Mouse (Mus musculus) heart, embryonic 14.5 days (tissue): ENCODE results near the gene Srms. TPM values are rescaled to one million over a fixed set of nuclear protein-coding genes. Genes with fewer than 3 reads are reported as not detected.
A peak's percentile ranks its signal among the peaks of the same experiment; 100 is the strongest.

ENCODE experiments used
- ATAC-seq: fragments of 200-750 bp; cut with Nextera tagmentation; 2 replicates; pipeline ENCODE4 v1.8.0; 2017; ENCODE audit warnings: low read depth, moderate TSS enrichment; ENCODE audit not compliant: insufficient number of reproducible peaks, insufficient read depth, low FRiP score
- H3K27ac ChIP-seq, 2 experiments: fragments of 200-500 bp in 1 of 2; fragments of 300-500 bp in 1 of 2; sonication (generic) in 1 of 2; replicated peaks in 1 of 2; 2 replicates each; pipeline ENCODE4 v1.5.1; 2012 to 2014; ENCODE audit warnings: low read depth in 2 of 2, low read length in 2 of 2, control low read depth in 1 of 2, mild to moderate bottlenecking in 1 of 2, mixed read lengths in 1 of 2; ENCODE audit not compliant: control insufficient read depth in 1 of 2, insufficient read depth in 1 of 2
- H3K27me3 ChIP-seq: fragments of 300-500 bp; sonication (generic); 2 replicates; pipeline ENCODE4 v1.6.1; 2014; ENCODE audit warnings: mild to moderate bottlenecking, low read length, control low read depth; ENCODE audit not compliant: control insufficient read depth, insufficient read depth
- H3K36me3 ChIP-seq: fragments of 300-500 bp; sonication (generic); 2 replicates; pipeline ENCODE4 v1.6.1; 2014; ENCODE audit warnings: mild to moderate bottlenecking, control low read depth, low read length, mixed read lengths; ENCODE audit not compliant: control insufficient read depth, insufficient read depth
- H3K4me1 ChIP-seq, 2 experiments: fragments of 200-500 bp in 1 of 2; fragments of 300-500 bp in 1 of 2; sonication (generic) in 1 of 2; 2 replicates each; pipeline ENCODE4 v1.6.1; 2012 to 2014; ENCODE audit warnings: low read length in 2 of 2, control low read depth in 1 of 2, mixed read lengths in 1 of 2; ENCODE audit not compliant: control insufficient read depth in 2 of 2, insufficient read depth in 2 of 2
- H3K4me2 ChIP-seq: fragments of 300-500 bp; sonication (generic); 2 replicates; pipeline ENCODE4 v1.6.1; 2014; ENCODE audit warnings: mild to moderate bottlenecking, low read length
- H3K4me3 ChIP-seq, 2 experiments: fragments of 200-500 bp in 1 of 2; fragments of 300-500 bp in 1 of 2; sonication (generic) in 1 of 2; 2 replicates each; pipeline ENCODE4 v1.5.1; 2012 to 2014; ENCODE audit warnings: low read length in 2 of 2, mild to moderate bottlenecking in 2 of 2, control low read depth in 1 of 2, low read depth in 1 of 2, moderate library complexity in 1 of 2; ENCODE audit not compliant: control insufficient read depth in 1 of 2, insufficient read depth in 1 of 2
- H3K9ac ChIP-seq: fragments of 300-500 bp; sonication (generic); 2 replicates; pipeline ENCODE4 v1.6.1; 2014; ENCODE audit warnings: mild to moderate bottlenecking, low read length
- H3K9me3 ChIP-seq: fragments of 300-500 bp; sonication (generic); 2 replicates; pipeline ENCODE4 v1.6.1; 2016; ENCODE audit warnings: low read length, control low read depth; ENCODE audit not compliant: control insufficient read depth
- WGBS: fragments of 180-500 bp; shearing (Covaris S2); extraction: QIAGEN DNeasy Blood & Tissue Kit; methylation state at CpG from one replicate; pipeline ENCODE4 v1.1.7; 2014; 5-methylcytosine and 5-hydroxymethylcytosine counted together
- polyA plus RNA-seq: library from polyadenylated mRNA; unstranded; fragments of >200 nt; fragmentation: Nextera tagmentation; extraction: Ambion mirVana; gene quantifications from 2 replicates; pipeline ENCODE4 v1.2.1, GENCODE M21; 2014

Srms gene
- polyA plus RNA-seq, result 0.08 and 0.09 TPM in 2 replicates

DNA sequence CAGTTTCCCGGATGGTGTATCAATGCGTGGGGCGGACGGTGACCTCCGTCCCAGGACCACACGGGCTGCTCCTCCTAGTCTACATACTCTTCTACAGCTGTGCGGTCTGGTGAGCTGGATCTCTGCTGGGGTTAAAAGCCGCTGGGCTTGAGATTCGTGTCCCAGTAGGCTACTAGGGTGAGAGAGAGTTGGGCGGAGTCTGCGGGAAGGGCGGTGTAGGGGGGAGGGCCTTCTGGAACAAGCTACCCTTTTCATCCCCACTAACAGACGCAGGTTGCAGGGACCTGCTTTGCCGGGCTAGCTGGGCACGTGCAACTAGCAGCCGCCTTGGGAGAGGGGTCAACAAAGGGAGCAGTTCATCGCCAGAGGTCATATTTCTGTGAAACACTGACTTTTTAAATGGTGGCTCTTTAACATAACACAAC, at the start of gene Srms:
Gene Srms, minus strand, starts transcription at position 165 of the 425 bp plus-strand sequence.
- no peak for ATAC-seq
- H3K36me3 ChIP-seq, result no peaks in the 10 kb centered on the region
- peak within 1 kb of the TSS; percentile 21 to 33 for H3K4me3 ChIP-seq
- H3K9ac ChIP-seq, result peak within 1 kb of the TSS; percentile 53; the same call in 1 of the 2 replicates
- peaks cover 0 to 7% of the 10 kb centered on the region in 2 experiments; a peak in 2 of 4 replicates for H3K4me1 ChIP-seq
- peaks cover 52% of the 10 kb centered on the region for H3K27me3 ChIP-seq
- WGBS, result 3% methylated on average over 17 of the region's 17 CpGs
- no peaks in the 10 kb centered on the region for H3K9me3 ChIP-seq
- peak within 1 kb of the TSS; percentile 61 for H3K4me2 ChIP-seq
- no peak within 1 kb of the TSS for H3K27ac ChIP-seq

DNA sequence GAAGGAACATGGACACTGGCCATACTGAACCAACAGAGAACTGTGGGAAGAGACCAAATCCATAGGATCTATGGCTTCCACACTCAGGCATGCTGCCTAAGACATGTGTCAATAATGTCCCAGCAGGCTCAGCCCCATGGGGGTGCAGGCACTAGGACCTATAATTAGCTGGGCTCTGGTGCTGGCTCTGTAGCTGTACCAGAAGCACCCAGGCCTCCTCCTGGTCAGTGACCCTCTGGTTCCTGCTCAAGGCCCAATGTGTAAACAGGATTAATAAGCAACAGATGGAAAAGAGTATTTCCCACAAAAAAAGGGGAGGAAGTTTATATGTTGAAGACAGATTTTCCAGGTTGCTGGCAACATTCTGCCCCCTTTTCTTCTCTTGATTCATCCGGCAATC, 40.3 kb upstream of the Srms start:
- 100% methylated on average over 1 of the region's 1 CpGs for WGBS
- Histone ChIP-seq H3K9ac (no peak overlapping the region), H3K36me3 (peaks cover 72% of the 10 kb centered on the region)

DNA sequence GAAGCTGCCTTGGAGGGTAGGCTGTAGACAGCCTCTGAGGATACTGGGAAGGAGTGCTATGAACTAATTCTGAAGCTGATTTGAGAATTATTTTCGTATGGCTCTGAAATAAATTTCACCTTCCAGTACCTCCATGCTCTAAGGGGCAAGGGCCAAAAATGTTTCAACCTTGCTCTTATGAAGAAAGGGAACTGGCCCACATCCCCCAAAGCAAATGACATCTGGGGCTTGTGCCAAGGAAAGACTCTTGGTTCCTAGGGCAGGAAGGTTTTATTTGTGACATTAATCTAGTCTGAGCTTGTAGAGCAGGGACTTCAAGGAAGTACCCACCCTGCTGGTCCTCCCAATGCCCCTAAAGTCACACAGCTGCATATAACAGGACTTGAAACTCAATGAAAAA, 38.9 kb upstream of the Srms start:
- H3K27me3 ChIP-seq, result no peaks in the 10 kb centered on the region
- ATAC-seq, result no peak
- no peaks in the 10 kb centered on the region for H3K9me3 ChIP-seq
- no peak overlapping the region for H3K4me2 ChIP-seq
- H3K36me3 ChIP-seq, result peaks cover 59% of the 10 kb centered on the region
- H3K4me3 ChIP-seq, result no peak overlapping the region
- H3K27ac ChIP-seq, result no peak overlapping the region
- WGBS, result 69% methylated on average over 1 of the region's 1 CpGs
- no peak overlapping the region for H3K9ac ChIP-seq
- H3K4me1 ChIP-seq, result no peaks in the 10 kb centered on the region

More for the DNA sequence above, 40.3 kb upstream of the Srms start:
- Histone ChIP-seq H3K27ac (no peak overlapping the region), H3K4me3 (no peak overlapping the region), H3K4me1 (no peaks in the 10 kb centered on the region), H3K27me3 (no peaks in the 10 kb centered on the region), H3K4me2 (no peak overlapping the region), H3K9me3 (no peaks in the 10 kb centered on the region)
- ATAC-seq, result no peak

DNA sequence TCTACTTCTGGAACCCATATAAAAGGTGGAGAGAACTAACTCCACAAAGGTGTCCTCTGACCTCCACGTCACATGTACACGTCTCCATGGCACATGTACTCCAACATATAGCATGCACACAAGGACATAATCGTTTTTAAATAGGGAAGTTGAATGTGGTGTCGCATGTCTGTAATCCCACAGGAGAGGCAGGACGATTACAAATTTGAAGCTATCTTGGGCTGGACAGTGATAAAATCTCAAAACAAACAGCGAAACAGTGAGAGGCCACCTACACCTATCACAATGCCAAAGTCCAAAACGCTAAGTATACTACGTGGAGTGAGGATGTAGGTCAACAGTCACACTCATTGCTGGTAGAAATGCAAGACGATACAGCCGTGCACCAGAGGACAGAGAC, 36.2 kb upstream of the Srms start:
- Histone ChIP-seq H3K4me2 (no peak overlapping the region), H3K27me3 (no peaks in the 10 kb centered on the region), H3K4me3 (no peak overlapping the region), H3K36me3 (peaks cover 34% of the 10 kb centered on the region), H3K9ac (no peak overlapping the region), H3K27ac (no peak overlapping the region), H3K9me3 (no peaks in the 10 kb centered on the region), H3K4me1 (no peaks in the 10 kb centered on the region)
- 83% methylated on average over 10 of the region's 10 CpGs for WGBS
- ATAC-seq, result no peak

DNA sequence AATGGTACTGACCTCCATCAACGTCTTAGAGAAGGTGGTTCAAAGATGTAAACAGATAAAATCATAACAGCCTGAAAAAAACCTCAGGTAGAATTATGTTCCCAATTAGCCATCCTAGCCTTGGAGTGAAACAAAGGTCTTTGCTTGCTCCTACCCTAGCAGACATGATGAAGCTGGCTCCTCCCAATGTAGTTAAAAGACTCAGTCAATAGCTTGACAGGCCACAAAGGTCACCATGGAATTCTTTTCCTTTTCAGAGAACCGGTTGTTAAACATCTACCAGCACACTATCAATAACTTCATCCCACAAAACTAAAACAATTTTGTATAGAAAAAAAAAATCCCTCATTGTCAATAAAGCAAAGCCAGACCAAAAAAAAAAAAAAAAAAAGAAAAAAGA, 32.0 kb upstream of the Srms start:
- H3K4me1 ChIP-seq, result peaks cover 0 to 4% of the 10 kb centered on the region in 2 experiments; a peak in 1 of 4 replicates
- H3K4me3 ChIP-seq, result no peak overlapping the region
- no peak overlapping the region for H3K4me2 ChIP-seq
- no peaks in the 10 kb centered on the region for H3K9me3 ChIP-seq
- no peak overlapping the region for H3K9ac ChIP-seq
- H3K36me3 ChIP-seq, result no peaks in the 10 kb centered on the region
- no peaks in the 10 kb centered on the region for H3K27me3 ChIP-seq
- no peak overlapping the region for H3K27ac ChIP-seq
- WGBS, result 55% methylated on average over 2 of the region's 2 CpGs
- no peak for ATAC-seq

DNA sequence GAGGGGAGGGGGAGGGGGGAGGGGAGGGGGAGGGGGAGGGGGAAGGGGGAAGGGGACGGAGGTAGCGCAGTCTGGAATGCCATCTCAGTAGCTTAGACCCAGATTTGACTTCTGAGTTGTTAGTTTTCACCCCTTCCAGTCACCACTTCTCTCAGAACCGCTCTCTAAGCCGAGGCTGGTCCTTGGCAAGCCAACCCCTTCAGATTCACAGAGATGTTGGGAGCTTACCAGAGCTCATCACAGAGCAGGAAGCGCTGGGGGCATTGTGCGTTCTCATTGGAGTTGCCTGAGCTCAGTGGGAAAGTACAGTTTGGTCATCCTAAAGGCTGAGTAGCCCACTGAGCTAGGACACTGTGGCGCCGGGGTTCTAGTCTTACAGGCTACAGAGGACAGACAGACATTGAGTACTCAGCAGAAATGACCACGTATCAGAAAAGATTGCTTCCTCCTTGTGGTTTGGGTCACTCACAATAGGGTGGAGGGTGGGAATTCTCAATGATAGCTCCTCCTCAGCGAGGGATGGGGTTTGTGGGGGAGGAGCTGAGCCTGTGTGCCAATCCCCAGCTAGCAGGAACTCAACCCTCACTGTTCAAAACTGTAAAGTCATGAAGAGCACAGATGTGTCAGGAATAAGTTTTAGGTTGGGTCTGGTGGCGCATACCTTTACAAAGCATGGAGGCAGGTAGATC, 30.9 kb upstream of the Srms start:
- Histone ChIP-seq H3K9ac (no peak overlapping the region), H3K9me3 (no peaks in the 10 kb centered on the region), H3K27me3 (no peaks in the 10 kb centered on the region), H3K4me1 (peaks cover 0 to 4% of the 10 kb centered on the region in 2 experiments; a peak in 1 of 4 replicates), H3K4me2 (no peak overlapping the region), H3K4me3 (no peak overlapping the region), H3K36me3 (peaks cover 4% of the 10 kb centered on the region; the same call in 1 of the 2 replicates), H3K27ac (no peak overlapping the region)
- ATAC-seq, result no peak
- WGBS, result 29% methylated on average over 11 of the region's 11 CpGs

DNA sequence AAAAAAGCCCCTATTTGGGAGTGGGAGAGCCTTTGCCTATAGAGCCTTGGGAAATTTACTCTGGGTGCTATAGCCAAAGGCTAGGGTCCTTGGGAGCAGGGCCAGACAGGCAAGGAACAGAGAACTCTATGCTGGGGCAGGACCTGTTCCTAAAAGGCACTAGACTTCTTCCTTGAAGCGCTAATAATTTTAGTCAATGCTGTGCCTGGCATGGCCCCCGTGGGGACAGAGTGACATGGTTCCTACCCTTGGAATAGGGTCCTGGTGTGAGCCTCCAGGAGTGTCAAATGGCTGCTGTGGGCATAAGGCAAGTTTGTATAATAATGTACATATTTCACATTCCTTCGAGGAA, 29.3 kb upstream of the Srms start:
- Histone ChIP-seq H3K36me3 (peaks cover 8% of the 10 kb centered on the region; the same call in 1 of the 2 replicates), H3K4me2 (peak overlapping the region; percentile 71), H3K4me1 (peaks cover 0 to 4% of the 10 kb centered on the region in 2 experiments; a peak in 1 of 4 replicates), H3K4me3 (peak overlapping the region; percentile 55 to 59), H3K9me3 (no peaks in the 10 kb centered on the region), H3K27me3 (no peaks in the 10 kb centered on the region), H3K9ac (peak overlapping the region; percentile 77; the same call in 1 of the 2 replicates), H3K27ac (no peak overlapping the region)
- no peak for ATAC-seq
- 70% methylated on average over 3 of the region's 3 CpGs for WGBS
